Mouse (Mus musculus): ENCODE data around the gene Klhl11. TPM values are rescaled to one million over a fixed set of nuclear protein-coding genes. Genes with fewer than 3 reads are reported as not detected.

Klhl11 gene
- polyA plus RNA-seq, 1 experiment from 2014 or later = 8.6 TPM

DNA sequence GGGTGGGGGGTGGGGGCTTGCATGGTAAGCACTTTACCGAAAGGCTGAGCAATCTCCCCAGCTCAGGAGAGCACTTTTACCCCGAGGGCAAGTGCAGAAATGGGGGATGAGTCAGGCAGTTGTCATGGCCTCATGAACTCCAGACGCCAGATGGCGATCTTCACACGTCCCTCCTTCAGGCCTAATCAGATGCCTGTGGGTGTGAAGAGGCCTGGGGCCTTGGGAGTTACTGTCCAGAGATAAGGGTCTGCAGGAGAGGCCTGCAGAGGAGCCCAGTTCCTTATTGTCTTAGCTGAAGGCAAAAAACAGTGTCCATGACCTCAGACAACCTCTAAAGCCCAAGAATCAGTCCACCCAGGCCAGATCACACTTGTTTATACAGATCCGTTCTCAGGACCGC lies 46.7 kb downstream of the Klhl11 start:
- H3K36me3 ChIP-seq (ENCODE audit: control insufficient read depth, insufficient read depth, low read length) = peaks cover 61% of the 10 kb centered on the region
- H3K4me3 ChIP-seq (ENCODE audit: control insufficient read depth in 1 of 2, insufficient read depth in 1 of 2, low read depth in 1 of 2, low read length in 2 of 2) = no peak overlapping the region
- no peak overlapping the region for H3K4me2 ChIP-seq (ENCODE audit: low read length)
- H3K4me1 ChIP-seq (ENCODE audit: control insufficient read depth in 2 of 2, insufficient read depth in 2 of 2, low read length in 2 of 2) = peaks cover 31 to 34% of the 10 kb centered on the region in 2 experiments
- 12% methylated on average over 7 of the region's 7 CpGs for WGBS
- peak overlapping the region; percentile 17; the same call in 1 of the 2 replicates for H3K9ac ChIP-seq (ENCODE audit: low read length)
- ATAC-seq (ENCODE audit: insufficient number of reproducible peaks, insufficient read depth, low FRiP score, low read depth) = no peak
- H3K9me3 ChIP-seq (ENCODE audit: control insufficient read depth, low read length) = no peaks in the 10 kb centered on the region
- no peak overlapping the region for H3K27ac ChIP-seq (replicated peaks in 1 of 2; ENCODE audit: control insufficient read depth in 1 of 2, insufficient read depth in 1 of 2, low read depth in 2 of 2, low read length in 2 of 2)
- no peaks in the 10 kb centered on the region for H3K27me3 ChIP-seq (ENCODE audit: control insufficient read depth, insufficient read depth, low read length)

- ATAC-seq (ENCODE audit: insufficient number of reproducible peaks, insufficient read depth, low FRiP score, low read depth) = no peak
- no peak overlapping the region for H3K4me2 ChIP-seq (ENCODE audit: low read length)
- H3K4me3 ChIP-seq (ENCODE audit: control insufficient read depth in 1 of 2, insufficient read depth in 1 of 2, low read depth in 1 of 2, low read length in 2 of 2) = no peak overlapping the region
- H3K36me3 ChIP-seq (ENCODE audit: control insufficient read depth, insufficient read depth, low read length) = peaks cover 58% of the 10 kb centered on the region
- no peak overlapping the region for H3K9ac ChIP-seq (ENCODE audit: low read length)
- H3K4me1 ChIP-seq (ENCODE audit: control insufficient read depth in 2 of 2, insufficient read depth in 2 of 2, low read length in 2 of 2) = peaks cover 13 to 15% of the 10 kb centered on the region in 2 experiments
- H3K27me3 ChIP-seq (ENCODE audit: control insufficient read depth, insufficient read depth, low read length) = no peaks in the 10 kb centered on the region
- H3K27ac ChIP-seq (replicated peaks in 1 of 2; ENCODE audit: control insufficient read depth in 1 of 2, insufficient read depth in 1 of 2, low read depth in 2 of 2, low read length in 2 of 2) = no peak overlapping the region
- WGBS = 91% methylated on average over 7 of the region's 7 CpGs
- H3K9me3 ChIP-seq (ENCODE audit: control insufficient read depth, low read length) = no peaks in the 10 kb centered on the region
Observed at GRCm38 (mm10) chr11:100423836-100424235, 48.7 kb downstream of the Klhl11 start.

- Histone ChIP-seq H3K4me2 (ENCODE audit: low read length) (no peak overlapping the region), H3K36me3 (ENCODE audit: control insufficient read depth, insufficient read depth, low read length) (peaks cover 59% of the 10 kb centered on the region)
Observed at GRCm38 (mm10) chr11:100421537-100421936, 51.0 kb downstream of the Klhl11 start.

DNA sequence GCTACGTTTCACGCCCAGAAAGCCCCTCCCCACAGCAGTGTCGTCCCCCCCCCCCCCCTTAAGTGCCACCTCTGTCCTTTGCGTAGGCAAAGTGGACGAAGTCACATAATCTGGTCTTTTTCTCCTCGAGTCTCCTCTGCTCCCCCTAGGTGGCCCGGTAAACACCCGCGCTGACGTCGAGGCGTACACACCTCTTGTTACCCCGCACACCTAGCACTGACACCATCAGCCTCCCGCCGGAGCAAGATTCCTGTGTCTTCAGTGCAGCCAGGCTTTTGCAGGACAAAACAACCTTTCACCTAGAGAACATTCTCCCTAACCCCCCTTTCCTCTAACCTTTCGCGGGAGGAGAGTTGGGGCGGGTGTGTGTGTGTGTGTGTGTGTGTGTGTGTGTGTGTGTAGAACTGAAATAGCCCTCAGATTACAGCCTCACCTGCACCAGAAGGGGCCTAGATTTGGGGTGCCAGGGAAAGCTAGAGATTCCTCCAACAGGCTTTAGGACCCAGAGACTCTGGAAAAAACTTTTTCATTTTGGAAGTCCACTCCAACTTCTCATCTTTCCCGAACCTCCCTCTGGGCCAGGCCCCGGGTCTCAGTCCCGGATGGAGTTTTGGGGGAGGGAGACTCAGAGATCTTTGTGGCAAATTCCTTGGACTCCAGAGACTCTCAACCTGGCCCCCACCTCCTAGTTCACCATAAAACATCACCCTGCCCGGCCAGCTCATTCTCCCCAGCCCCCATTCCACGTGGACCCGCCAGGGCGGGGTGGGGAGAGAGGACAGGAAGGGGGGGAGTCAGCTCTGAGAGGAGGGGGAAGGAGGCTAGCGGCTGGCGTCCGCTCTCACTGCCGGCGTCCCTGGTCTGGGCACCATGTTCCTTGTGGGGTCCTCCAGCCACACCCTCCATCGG lies 57.4 kb downstream of the Klhl11 start, which contains the start of gene Fkbp10:
Gene Fkbp10 (plus strand): TSS at position 784 of the 909 bp plus-strand sequence.
- no peaks in the 10 kb centered on the region for H3K9me3 ChIP-seq (ENCODE audit: control insufficient read depth, low read length)
- peak within 1 kb of the TSS; percentile 84 for H3K4me2 ChIP-seq (ENCODE audit: low read length)
- peak; percentile 45 for ATAC-seq (ENCODE audit: insufficient number of reproducible peaks, insufficient read depth, low FRiP score, low read depth)
- peaks cover 33% of the 10 kb centered on the region for H3K36me3 ChIP-seq (ENCODE audit: control insufficient read depth, insufficient read depth, low read length)
- H3K27me3 ChIP-seq (ENCODE audit: control insufficient read depth, insufficient read depth, low read length) = no peaks in the 10 kb centered on the region
- H3K4me3 ChIP-seq (ENCODE audit: control insufficient read depth in 1 of 2, insufficient read depth in 1 of 2, low read depth in 1 of 2, low read length in 2 of 2) = peak within 1 kb of the TSS; percentile 55 to 78
- peaks cover 28 to 33% of the 10 kb centered on the region in 2 experiments for H3K4me1 ChIP-seq (ENCODE audit: control insufficient read depth in 2 of 2, insufficient read depth in 2 of 2, low read length in 2 of 2)
- peak within 1 kb of the TSS; percentile 88 for H3K9ac ChIP-seq (ENCODE audit: low read length)
- under 1% methylated on average over 30 of the region's 31 CpGs for WGBS
- peak within 1 kb of the TSS; percentile 93 to 97 for H3K27ac ChIP-seq (replicated peaks in 1 of 2; ENCODE audit: control insufficient read depth in 1 of 2, insufficient read depth in 1 of 2, low read depth in 2 of 2, low read length in 2 of 2)

More at GRCm38 (mm10) chr11:100421537-100421936, 51.0 kb downstream of the Klhl11 start:
- Histone ChIP-seq H3K4me3 (ENCODE audit: control insufficient read depth in 1 of 2, insufficient read depth in 1 of 2, low read depth in 1 of 2, low read length in 2 of 2) (no peak overlapping the region), H3K4me1 (ENCODE audit: control insufficient read depth in 2 of 2, insufficient read depth in 2 of 2, low read length in 2 of 2) (peaks cover 8 to 17% of the 10 kb centered on the region in 2 experiments), H3K9ac (ENCODE audit: low read length) (no peak overlapping the region), H3K27ac (replicated peaks in 1 of 2; ENCODE audit: control insufficient read depth in 1 of 2, insufficient read depth in 1 of 2, low read depth in 2 of 2, low read length in 2 of 2) (no peak overlapping the region), H3K27me3 (ENCODE audit: control insufficient read depth, insufficient read depth, low read length) (no peaks in the 10 kb centered on the region), H3K9me3 (ENCODE audit: control insufficient read depth, low read length) (no peaks in the 10 kb centered on the region)
- WGBS = 88% methylated on average over 8 of the region's 8 CpGs
- no peak for ATAC-seq (ENCODE audit: insufficient number of reproducible peaks, insufficient read depth, low FRiP score, low read depth)

DNA sequence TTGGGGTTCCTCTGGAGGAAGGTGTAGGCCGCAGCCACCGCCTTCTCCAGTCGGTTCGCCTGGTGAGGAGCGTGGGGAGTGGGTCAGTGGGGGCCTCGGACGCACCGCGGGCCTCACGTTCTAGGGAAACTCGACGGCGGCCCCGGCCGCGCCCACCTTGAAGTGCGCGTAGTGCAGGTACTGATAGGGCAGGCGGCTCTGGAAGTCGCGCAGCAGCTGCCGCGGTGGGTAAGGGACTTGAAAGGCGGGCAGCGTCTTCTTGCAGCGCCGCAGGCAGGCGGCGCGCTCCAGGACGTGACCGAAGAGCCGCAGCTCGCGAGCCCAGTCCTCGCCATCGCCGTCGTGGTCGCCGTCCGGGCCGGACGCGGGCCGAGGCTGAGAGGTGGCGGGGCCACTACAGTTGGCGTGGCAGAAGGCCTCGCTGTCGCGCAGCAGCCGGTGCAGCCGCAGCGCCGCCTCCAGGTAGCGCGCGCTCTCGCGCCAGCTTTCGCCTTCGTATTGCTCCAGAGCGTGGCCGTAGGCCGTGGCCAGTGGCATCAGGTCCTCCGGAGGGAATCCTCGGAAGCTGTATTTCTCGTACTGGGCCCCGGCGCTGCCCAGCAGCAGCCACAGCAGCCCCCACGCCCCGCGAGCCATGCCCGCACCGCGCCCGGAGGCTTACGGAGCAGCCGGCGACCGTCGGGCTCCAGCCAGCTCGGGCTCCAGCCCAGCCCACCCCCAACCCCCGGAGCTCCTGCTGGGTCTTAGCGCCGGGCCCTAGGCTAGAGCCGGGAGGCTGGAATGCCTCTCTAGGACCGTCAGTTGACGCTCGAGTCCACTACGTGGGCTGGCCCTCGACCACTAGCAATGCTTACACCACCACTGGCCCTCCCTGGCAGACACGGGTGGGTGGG lies 58.3 kb downstream of the Klhl11 start, which contains the start of gene P3h4:
Gene P3h4 (minus strand): TSS at position 816 of the 893 bp plus-strand sequence.
- Histone ChIP-seq H3K27ac (replicated peaks in 1 of 2; ENCODE audit: control insufficient read depth in 1 of 2, insufficient read depth in 1 of 2, low read depth in 2 of 2, low read length in 2 of 2) (peak within 1 kb of the TSS; percentile 93 to 97), H3K9ac (ENCODE audit: low read length) (peak within 1 kb of the TSS; percentile 88), H3K27me3 (ENCODE audit: control insufficient read depth, insufficient read depth, low read length) (no peaks in the 10 kb centered on the region), H3K9me3 (ENCODE audit: control insufficient read depth, low read length) (no peaks in the 10 kb centered on the region), H3K4me1 (ENCODE audit: control insufficient read depth in 2 of 2, insufficient read depth in 2 of 2, low read length in 2 of 2) (peaks cover 28 to 33% of the 10 kb centered on the region in 2 experiments), H3K4me3 (ENCODE audit: control insufficient read depth in 1 of 2, insufficient read depth in 1 of 2, low read depth in 1 of 2, low read length in 2 of 2) (peak within 1 kb of the TSS; percentile 55 to 78), H3K4me2 (ENCODE audit: low read length) (peak within 1 kb of the TSS; percentile 84), H3K36me3 (ENCODE audit: control insufficient read depth, insufficient read depth, low read length) (peaks cover 38% of the 10 kb centered on the region)
- WGBS = under 1% methylated on average over 92 of the region's 93 CpGs
- ATAC-seq (ENCODE audit: insufficient number of reproducible peaks, insufficient read depth, low FRiP score, low read depth) = peak; percentile 93

GRCm38 (mm10) chr11:100413541-100413940 lies 59.0 kb downstream of the Klhl11 start:
- Histone ChIP-seq H3K27me3 (ENCODE audit: control insufficient read depth, insufficient read depth, low read length) (no peaks in the 10 kb centered on the region), H3K9me3 (ENCODE audit: control insufficient read depth, low read length) (no peaks in the 10 kb centered on the region), H3K4me2 (ENCODE audit: low read length) (peak overlapping the region; percentile 84), H3K36me3 (ENCODE audit: control insufficient read depth, insufficient read depth, low read length) (peaks cover 42% of the 10 kb centered on the region), H3K27ac (replicated peaks in 1 of 2; ENCODE audit: control insufficient read depth in 1 of 2, insufficient read depth in 1 of 2, low read depth in 2 of 2, low read length in 2 of 2) (peak overlapping the region; percentile 93 to 97; a peak in 3 of 4 replicates), H3K4me1 (ENCODE audit: control insufficient read depth in 2 of 2, insufficient read depth in 2 of 2, low read length in 2 of 2) (peaks cover 28 to 33% of the 10 kb centered on the region in 2 experiments), H3K9ac (ENCODE audit: low read length) (peak overlapping the region; percentile 88), H3K4me3 (ENCODE audit: control insufficient read depth in 1 of 2, insufficient read depth in 1 of 2, low read depth in 1 of 2, low read length in 2 of 2) (peak overlapping the region; percentile 55 to 78)
- no peak for ATAC-seq (ENCODE audit: insufficient number of reproducible peaks, insufficient read depth, low FRiP score, low read depth)
- WGBS = 51% methylated on average over 11 of the region's 11 CpGs
